ENCODE assay signal across 8 mouse cellular contexts in the genomic region with DNA sequence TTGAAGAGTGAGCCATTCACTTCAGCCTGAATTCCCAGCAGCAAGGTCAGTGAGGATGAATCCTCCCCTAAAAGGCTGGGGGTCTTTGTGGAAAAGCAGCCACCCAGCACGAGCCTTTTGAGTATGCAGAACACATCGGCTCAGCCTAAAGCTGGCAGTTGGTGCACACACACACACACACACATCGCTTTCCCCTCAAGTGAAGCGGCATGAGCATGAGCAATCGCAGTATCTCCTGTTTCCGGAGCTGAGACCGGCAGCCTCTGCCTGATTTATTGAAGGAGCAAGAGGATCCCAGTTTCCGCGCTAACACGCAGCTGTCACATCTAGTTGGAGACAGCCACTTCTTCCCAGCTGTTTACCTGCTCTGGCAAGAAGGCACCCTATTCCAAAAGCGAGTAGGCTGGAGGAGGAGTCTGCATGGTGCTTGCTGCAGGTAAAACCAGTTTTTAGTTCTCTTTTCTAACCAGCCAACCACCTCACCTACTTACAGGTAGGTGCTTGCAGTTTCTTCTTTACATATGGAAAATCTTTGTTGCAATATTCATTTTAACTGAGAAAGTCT.
A peak's percentile ranks its signal among the peaks of the same experiment; 100 is the strongest.
DNase-seq lines count a peak whose midpoint lies in the region; ATAC-seq lines count a peak whose summit lies in the region.

No protein-coding gene starts in this region.

- no peaks in the 10 kb centered on the region for H3K9me3 ChIP-seq in kidney, embryonic 14.5 days (ENCODE audit: control insufficient read depth, low read length)
- H3K9me3 ChIP-seq in embryonic facial prominence, embryonic 15.5 days (replicated peaks) = no peaks in the 10 kb centered on the region

- no peaks in the 10 kb centered on the region for H3K4me1 ChIP-seq in kidney, embryonic 14.5 days (ENCODE audit: control insufficient read depth, insufficient read depth, low read length)
- no peaks in the 10 kb centered on the region for H3K4me1 ChIP-seq in embryonic facial prominence, embryonic 15.5 days

- 14% methylated on average over 11 of the region's 11 CpGs for WGBS in kidney, embryonic 14.5 days
- 19% methylated on average over 11 of the region's 11 CpGs for WGBS in embryonic facial prominence, embryonic 15.5 days

- peak; percentile 57; the same call in 1 of the 2 replicates for ATAC-seq in kidney, embryonic 14.5 days (ENCODE audit: low FRiP score, low TSS enrichment)
- ATAC-seq in embryonic facial prominence, embryonic 15.5 days (ENCODE audit: insufficient number of reproducible peaks, low FRiP score, low TSS enrichment, low read depth) = no peak

- H3K4me3 ChIP-seq in kidney, embryonic 14.5 days (ENCODE audit: low read length) = peak overlapping the region; percentile 8; the same call in 1 of the 2 replicates
- peak overlapping the region; percentile 8 for H3K4me3 ChIP-seq in embryonic facial prominence, embryonic 15.5 days (replicated peaks)

- no peak overlapping the region for H3K27ac ChIP-seq in kidney, embryonic 14.5 days (ENCODE audit: low read depth, low read length)
- no peak overlapping the region for H3K27ac ChIP-seq in embryonic facial prominence, embryonic 15.5 days (replicated peaks)

- no peaks in the 10 kb centered on the region for H3K27me3 ChIP-seq in kidney, embryonic 14.5 days (ENCODE audit: control insufficient read depth, insufficient read depth, low read length)
- H3K27me3 ChIP-seq in embryonic facial prominence, embryonic 15.5 days = no peaks in the 10 kb centered on the region

- no peaks in the 10 kb centered on the region for H3K36me3 ChIP-seq in kidney, embryonic 14.5 days (ENCODE audit: control insufficient read depth, insufficient read depth, low read length)
- no peaks in the 10 kb centered on the region for H3K36me3 ChIP-seq in embryonic facial prominence, embryonic 15.5 days

- peak overlapping the region; percentile 25; the same call in 1 of the 2 replicates for H3K4me2 ChIP-seq in kidney, embryonic 14.5 days (replicated peaks; ENCODE audit: low read depth, low read length)
- peak overlapping the region; percentile 34 for H3K4me2 ChIP-seq in embryonic facial prominence, embryonic 15.5 days (replicated peaks)

- no peak for DNase-seq in kidney, adult 9 months
- DNase-seq in left cerebral cortex, postnatal 14 days (ENCODE audit: low spot score in 2 of 2) = peak; percentile 14 to 46
- DNase-seq in retina, embryonic 14.5 days (ENCODE audit: low spot score) = peak; percentile 53
- no peak for DNase-seq in liver
- no peak for DNase-seq in cerebellum, adult 11 months
- DNase-seq in spleen, adult 18-20 months = no peak

- H3K9ac ChIP-seq in kidney, embryonic 14.5 days (ENCODE audit: low read depth, low read length) = no peak overlapping the region
- no peak overlapping the region for H3K9ac ChIP-seq in embryonic facial prominence, embryonic 15.5 days

- intact Hi-C loops in left cerebral cortex, postnatal 14 days (cut with DNase I) = loop anchor here (10.0 kb wide), 1 partner anchor 578 kb away; no protein-coding TSS in a partner anchor

Comparison
In these comparisons a context has a peak if more than half of its experiments do, and no peak if none do; other contexts are left out.
1. DNase-seq: peak in left cerebral cortex, postnatal 14 days (2 of 2) and retina, embryonic 14.5 days (single experiment); none in kidney, adult 9 months (single experiment), liver (single experiment), cerebellum, adult 11 months (single experiment) and spleen, adult 18-20 months (0 of 2).